Mouse (Mus musculus) midbrain, embryonic 14.5 days (tissue): ENCODE data around the gene Ssr4. TPM values are rescaled to one million over a fixed set of nuclear protein-coding genes. Genes with fewer than 3 reads are reported as not detected.

Experiments
- ATAC-seq: fragments of 200-750 bp; cut with Nextera tagmentation; 2 replicates; pipeline ENCODE4 v1.8.0; 2017; ENCODE audit warnings: moderate number of reproducible peaks, moderate library complexity; ENCODE audit not compliant: low FRiP score, low TSS enrichment
- DNase-seq: peaks from one replicate; pipeline ENCODE4 v3.0.0-alpha.2; 2015
- H3K27ac ChIP-seq: fragments of 300-500 bp; sonication (generic); replicated peaks from 2 replicates; pipeline ENCODE4 v1.5.1; 2014; ENCODE audit warnings: mild to moderate bottlenecking, low read depth, low read length, moderate library complexity
- H3K27me3 ChIP-seq: fragments of 300-500 bp; sonication (generic); 2 replicates; pipeline ENCODE4 v1.6.1; 2014; ENCODE audit warnings: low read length, control low read depth, mixed read lengths; ENCODE audit not compliant: control insufficient read depth, insufficient read depth
- H3K36me3 ChIP-seq: fragments of 300-500 bp; sonication (generic); 2 replicates; pipeline ENCODE4 v1.6.1; 2014; ENCODE audit warnings: low read length, control low read depth; ENCODE audit not compliant: control insufficient read depth, insufficient read depth
- H3K4me1 ChIP-seq: fragments of 300-500 bp; sonication (generic); 2 replicates; pipeline ENCODE4 v1.6.1; 2014; ENCODE audit warnings: mild to moderate bottlenecking, antibody characterized with exemption, low read length, control low read depth; ENCODE audit not compliant: control insufficient read depth, insufficient read depth
- H3K4me2 ChIP-seq: fragments of 300-500 bp; sonication (generic); 2 replicates; pipeline ENCODE4 v1.6.1; 2014; ENCODE audit warnings: mild to moderate bottlenecking, low read length, moderate library complexity
- H3K4me3 ChIP-seq: fragments of 300-500 bp; sonication (generic); replicated peaks from 2 replicates; pipeline ENCODE4 v1.5.1; 2014; ENCODE audit warnings: low read depth, low read length
- H3K9ac ChIP-seq: fragments of 300-500 bp; sonication (generic); replicated peaks from 2 replicates; pipeline ENCODE4 v1.6.1; 2014; ENCODE audit warnings: mild to moderate bottlenecking, low read length, moderate library complexity
- H3K9me3 ChIP-seq: fragments of 300-500 bp; sonication (generic); 2 replicates; pipeline ENCODE4 v1.6.1; 2016; ENCODE audit warnings: low read length, control low read depth, mixed read lengths; ENCODE audit not compliant: control insufficient read depth
- WGBS: fragments of 180-500 bp; shearing (Covaris S2); extraction: QIAGEN DNeasy Blood & Tissue Kit; methylation state at CpG from one replicate; pipeline ENCODE4 v1.1.7; 2014; 5-methylcytosine and 5-hydroxymethylcytosine counted together
- polyA plus RNA-seq: library from polyadenylated mRNA; unstranded; fragments of >200 nt; fragmentation: Nextera tagmentation; extraction: Ambion mirVana; gene quantifications from 2 replicates; pipeline ENCODE4 v1.2.1, GENCODE M21; 2014

Gene Ssr4
- polyA plus RNA-seq, 1 experiment from 2014 or later = 152 TPM

DNA sequence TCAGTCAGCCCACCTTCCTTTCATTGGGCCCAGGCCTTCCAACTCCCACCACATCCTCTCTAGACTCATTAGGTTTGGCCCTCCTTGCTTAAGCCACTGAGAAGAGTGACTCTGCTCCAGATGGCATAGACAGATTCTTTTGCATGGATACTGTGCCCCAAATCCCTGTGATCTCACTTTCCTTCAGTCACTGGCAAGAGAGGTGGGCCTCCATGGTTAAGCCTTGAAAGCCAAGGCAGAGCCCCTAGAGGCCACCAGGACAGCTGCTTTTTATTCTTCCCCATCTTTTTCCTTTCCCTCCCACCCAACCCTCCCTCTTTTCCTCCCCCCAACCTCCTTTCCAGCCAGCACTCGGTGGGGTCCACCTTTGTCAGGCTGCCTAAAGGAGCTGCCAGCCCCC, 6.7 kb downstream of the Ssr4 start:
- ATAC-seq (no peak), DNase-seq (no peak)
- H3K4me3 ChIP-seq = no peak overlapping the region
- 43% methylated on average over 1 of the region's 1 CpGs for WGBS
- H3K4me2 ChIP-seq = no peak overlapping the region
- no peak overlapping the region for H3K9ac ChIP-seq
- H3K4me1 ChIP-seq = no peaks in the 10 kb centered on the region
- H3K27ac ChIP-seq = no peak overlapping the region
- no peaks in the 10 kb centered on the region for H3K27me3 ChIP-seq
- peaks cover 23% of the 10 kb centered on the region for H3K36me3 ChIP-seq
- H3K9me3 ChIP-seq = no peaks in the 10 kb centered on the region

DNA sequence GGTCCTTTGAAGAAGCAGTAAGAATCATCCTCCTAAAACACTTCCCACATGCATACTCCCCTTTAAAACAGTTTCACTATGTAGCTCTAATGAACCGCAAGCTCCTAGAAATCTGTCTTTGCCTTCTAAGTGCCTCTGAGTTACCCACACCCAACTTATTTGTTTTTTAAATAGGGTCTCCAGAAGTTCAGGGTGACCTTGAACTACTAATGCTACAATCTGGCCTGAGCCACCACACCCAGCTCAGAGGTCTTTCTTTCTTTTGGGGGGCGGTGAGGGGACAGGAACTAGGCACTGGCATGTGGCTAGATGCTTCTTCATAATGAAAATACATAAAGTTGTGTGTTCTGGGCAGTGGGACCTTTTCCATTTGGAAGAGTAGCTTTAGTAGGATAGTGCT, 10.7 kb downstream of the Ssr4 start:
- no peak overlapping the region for H3K4me3 ChIP-seq
- ATAC-seq (no peak), DNase-seq (no peak)
- H3K4me2 ChIP-seq = no peak overlapping the region
- H3K27ac ChIP-seq = no peak overlapping the region
- H3K9me3 ChIP-seq = no peaks in the 10 kb centered on the region
- 87% methylated on average over 2 of the region's 2 CpGs for WGBS
- no peak overlapping the region for H3K9ac ChIP-seq
- H3K36me3 ChIP-seq = peaks cover 7% of the 10 kb centered on the region; the same call in 1 of the 2 replicates
- no peaks in the 10 kb centered on the region for H3K4me1 ChIP-seq
- no peaks in the 10 kb centered on the region for H3K27me3 ChIP-seq

DNA sequence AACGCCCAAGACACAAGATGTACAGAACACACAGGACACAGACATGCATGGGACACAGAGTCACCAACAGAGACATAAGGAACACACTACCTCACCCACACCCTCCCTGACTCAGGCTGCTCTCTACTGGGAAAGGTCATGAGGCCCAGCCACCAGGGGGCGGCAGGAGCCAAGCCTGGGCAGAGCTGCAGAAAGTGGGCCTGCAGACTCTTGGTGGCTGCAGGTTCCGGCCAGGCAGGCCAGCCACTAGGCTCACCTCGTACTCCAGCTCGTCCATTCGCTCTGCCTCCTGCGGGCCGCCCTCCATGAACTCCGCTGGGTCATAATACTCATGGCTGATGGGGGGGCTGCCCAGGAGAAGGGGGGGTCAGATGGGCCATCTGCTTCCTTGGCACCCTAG, 11.7 kb downstream of the Ssr4 start:
- DNase-seq (peak; percentile 73), ATAC-seq (peak; percentile 73; the same call in 1 of the 2 replicates)
- H3K36me3 ChIP-seq = peaks cover 7% of the 10 kb centered on the region; the same call in 1 of the 2 replicates
- WGBS = 49% methylated on average over 9 of the region's 9 CpGs
- no peak overlapping the region for H3K9ac ChIP-seq
- H3K9me3 ChIP-seq = no peaks in the 10 kb centered on the region
- H3K27me3 ChIP-seq = no peaks in the 10 kb centered on the region
- H3K4me2 ChIP-seq = no peak overlapping the region
- H3K4me1 ChIP-seq = no peaks in the 10 kb centered on the region
- no peak overlapping the region for H3K4me3 ChIP-seq
- H3K27ac ChIP-seq = no peak overlapping the region

DNA sequence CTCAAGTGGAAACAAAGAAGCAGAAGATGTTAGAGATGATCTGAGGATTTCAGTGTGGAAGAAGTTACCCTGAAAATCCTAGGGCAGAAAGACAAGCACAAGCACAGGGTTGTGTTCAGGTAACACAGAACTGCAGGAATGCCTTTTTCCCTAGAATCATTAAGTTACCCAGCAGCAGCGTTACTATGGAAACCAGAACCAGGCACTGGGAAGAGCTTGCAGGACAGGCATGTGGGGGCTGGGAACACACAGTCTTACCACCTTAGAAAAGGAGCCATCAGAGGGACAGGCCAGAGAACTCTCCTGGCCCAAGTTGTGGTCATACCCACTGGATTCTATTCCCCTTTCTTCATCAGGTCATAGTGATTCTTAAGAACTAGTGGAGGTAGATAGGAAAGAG, 19.0 kb downstream of the Ssr4 start:
- Histone ChIP-seq H3K9ac (no peak overlapping the region), H3K27me3 (no peaks in the 10 kb centered on the region), H3K36me3 (no peaks in the 10 kb centered on the region), H3K4me3 (no peak overlapping the region), H3K9me3 (no peaks in the 10 kb centered on the region), H3K27ac (no peak overlapping the region), H3K4me1 (no peaks in the 10 kb centered on the region), H3K4me2 (no peak overlapping the region)
- 50% methylated on average over 1 of the region's 1 CpGs for WGBS
- ATAC-seq = no peak
- peak; percentile 62 for DNase-seq

- H3K36me3 ChIP-seq = no peaks in the 10 kb centered on the region
- no peaks in the 10 kb centered on the region for H3K9me3 ChIP-seq
- ATAC-seq = peak; percentile 79
- WGBS = 15% methylated on average over 14 of the region's 14 CpGs
- H3K27ac ChIP-seq = peak overlapping the region; percentile 83
- H3K27me3 ChIP-seq = no peaks in the 10 kb centered on the region
- peak; percentile 76 for DNase-seq
- peak overlapping the region; percentile 27 for H3K4me3 ChIP-seq
- H3K4me1 ChIP-seq = peaks cover 6% of the 10 kb centered on the region; the same call in 1 of the 2 replicates
- peak overlapping the region; percentile 46 for H3K4me2 ChIP-seq
- H3K9ac ChIP-seq = peak overlapping the region; percentile 57
Measured at GRCm38 (mm10) chrX:73815072-73815471, 28.2 kb downstream of the Ssr4 start.

DNA sequence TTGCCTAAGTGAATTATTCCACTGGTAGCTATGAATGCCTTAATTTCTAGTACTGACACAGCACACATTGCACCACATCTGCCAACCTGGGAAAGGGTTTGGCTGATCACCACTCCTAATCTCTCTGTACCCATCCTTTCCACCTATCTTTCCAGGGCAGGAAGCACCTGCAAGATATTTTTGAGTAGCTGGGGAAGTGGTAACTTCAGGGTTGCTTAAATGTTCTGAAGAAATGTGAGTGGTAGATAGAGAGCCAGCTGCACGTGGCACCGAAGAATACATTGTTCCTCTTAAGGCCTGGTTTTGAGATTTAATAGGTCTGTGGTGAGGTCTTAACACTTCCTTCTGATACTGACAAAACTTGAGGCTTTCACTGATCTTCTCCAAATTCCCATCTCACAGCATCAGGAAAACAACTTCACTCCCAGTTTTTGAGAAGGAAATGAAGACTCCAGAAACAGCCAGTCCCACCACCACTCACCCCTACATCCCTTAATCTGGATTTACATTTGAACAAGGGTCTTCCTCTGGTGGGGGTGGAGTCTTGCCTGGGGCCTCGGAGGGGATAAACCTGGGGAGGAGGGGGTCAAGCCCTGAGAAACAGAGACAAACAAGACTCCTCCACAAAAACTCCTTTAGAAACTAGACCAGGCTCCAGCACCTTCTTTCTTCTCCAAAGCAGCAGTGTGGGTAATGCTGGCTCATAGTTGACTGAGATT, 29.9 kb downstream of the Ssr4 start:
- no peaks in the 10 kb centered on the region for H3K9me3 ChIP-seq
- DNase-seq (no peak), ATAC-seq (no peak)
- no peak overlapping the region for H3K4me3 ChIP-seq
- H3K36me3 ChIP-seq = no peaks in the 10 kb centered on the region
- H3K4me2 ChIP-seq = no peak overlapping the region
- 51% methylated on average over 3 of the region's 3 CpGs for WGBS
- no peaks in the 10 kb centered on the region for H3K27me3 ChIP-seq
- peaks cover 8% of the 10 kb centered on the region for H3K4me1 ChIP-seq
- H3K9ac ChIP-seq = no peak overlapping the region
- H3K27ac ChIP-seq = no peak overlapping the region

GRCm38 (mm10) chrX:73823747-73824146, 36.9 kb downstream of the Ssr4 start:
- peak; percentile 22; the same call in 1 of the 2 replicates for ATAC-seq
- DNase-seq = peak; percentile 19

GRCm38 (mm10) chrX:73824185-73825151, 37.6 kb downstream of the Ssr4 start, which contains the start of gene Pdzd4:
TSS of gene Pdzd4 (minus strand) at chrX:73824969.
- Histone ChIP-seq H3K36me3 (no peaks in the 10 kb centered on the region), H3K4me1 (peaks cover 6% of the 10 kb centered on the region), H3K27ac (peak within 1 kb of the TSS; percentile 91), H3K9me3 (no peaks in the 10 kb centered on the region), H3K4me3 (peak within 1 kb of the TSS; percentile 56), H3K27me3 (no peaks in the 10 kb centered on the region), H3K4me2 (peak within 1 kb of the TSS; percentile 65), H3K9ac (peak within 1 kb of the TSS; percentile 77)
- peak; percentile 90 for DNase-seq
- peak; percentile 89 for ATAC-seq
- 20% methylated on average over 72 of the region's 84 CpGs for WGBS

More at GRCm38 (mm10) chrX:73823747-73824146, 36.9 kb downstream of the Ssr4 start:
- 0 out of 2 replicates have a peak overlapping the region, but pooled peaks have one; percentile 91 for H3K27ac ChIP-seq
- H3K9me3 ChIP-seq = no peaks in the 10 kb centered on the region
- peak overlapping the region; percentile 56 for H3K4me3 ChIP-seq
- H3K27me3 ChIP-seq = no peaks in the 10 kb centered on the region
- WGBS = 18% methylated on average over 17 of the region's 17 CpGs
- peak overlapping the region; percentile 77 for H3K9ac ChIP-seq
- peaks cover 6% of the 10 kb centered on the region for H3K4me1 ChIP-seq
- H3K4me2 ChIP-seq = peak overlapping the region; percentile 65
- H3K36me3 ChIP-seq = no peaks in the 10 kb centered on the region
